Mouse (Mus musculus) forebrain, embryonic 13.5 days (tissue): Measurements from ENCODE around the gene Atrn. TPM values are rescaled to one million over a fixed set of nuclear protein-coding genes. Genes with fewer than 3 reads are reported as not detected.
A peak's percentile ranks its signal among the peaks of the same experiment; 100 is the strongest.

Experiments used
- ATAC-seq: fragments of 200-750 bp; cut with Nextera tagmentation; 2 replicates; pipeline ENCODE4 v1.8.0; 2017
- H3K27ac ChIP-seq: fragments of 300-500 bp; sonication (generic); 2 replicates; pipeline ENCODE4 v1.5.1; 2015; ENCODE audit warnings: inconsistent platforms, mild to moderate bottlenecking, moderate library complexity
- H3K27me3 ChIP-seq: fragments of 300-500 bp; sonication (generic); 2 replicates; pipeline ENCODE4 v1.6.1; 2015; ENCODE audit warnings: mild to moderate bottlenecking, inconsistent platforms
- H3K36me3 ChIP-seq: fragments of 300-500 bp; sonication (generic); 2 replicates; pipeline ENCODE4 v1.6.1; 2015; ENCODE audit warnings: mild to moderate bottlenecking, inconsistent platforms; ENCODE audit not compliant: poor library complexity, severe bottlenecking
- H3K4me1 ChIP-seq: fragments of 300-500 bp; sonication (generic); 2 replicates; pipeline ENCODE4 v1.6.1; 2015; ENCODE audit warnings: inconsistent platforms
- H3K4me2 ChIP-seq: fragments of 300-500 bp; sonication (generic); 2 replicates; pipeline ENCODE4 v1.6.1; 2015; ENCODE audit warnings: inconsistent platforms, mild to moderate bottlenecking, moderate library complexity
- H3K4me3 ChIP-seq: fragments of 300-500 bp; sonication (generic); 2 replicates; pipeline ENCODE4 v1.5.1; 2015; ENCODE audit warnings: mild to moderate bottlenecking, inconsistent platforms
- H3K9ac ChIP-seq: fragments of 300-500 bp; sonication (generic); 2 replicates; pipeline ENCODE4 v1.6.1; 2015; ENCODE audit warnings: mild to moderate bottlenecking, inconsistent platforms
- H3K9me3 ChIP-seq: fragments of 300-500 bp; sonication (generic); replicated peaks from 2 replicates; pipeline ENCODE4 v1.6.1; 2016; ENCODE audit warnings: inconsistent platforms
- WGBS: fragments of 180-500 bp; shearing (Covaris S2); methylation state at CpG from one replicate; pipeline ENCODE4 v1.1.7; 2015; 5-methylcytosine and 5-hydroxymethylcytosine counted together
- polyA plus RNA-seq: library from polyadenylated mRNA; unstranded; fragments of >200 nt; fragmentation: Nextera tagmentation; extraction: Ambion mirVana; gene quantifications from 2 replicates; pipeline ENCODE4 v1.2.1, GENCODE M21; 2015

Gene Atrn
- polyA plus RNA-seq, 1 experiment from 2014 or later = 8.4 TPM

DNA sequence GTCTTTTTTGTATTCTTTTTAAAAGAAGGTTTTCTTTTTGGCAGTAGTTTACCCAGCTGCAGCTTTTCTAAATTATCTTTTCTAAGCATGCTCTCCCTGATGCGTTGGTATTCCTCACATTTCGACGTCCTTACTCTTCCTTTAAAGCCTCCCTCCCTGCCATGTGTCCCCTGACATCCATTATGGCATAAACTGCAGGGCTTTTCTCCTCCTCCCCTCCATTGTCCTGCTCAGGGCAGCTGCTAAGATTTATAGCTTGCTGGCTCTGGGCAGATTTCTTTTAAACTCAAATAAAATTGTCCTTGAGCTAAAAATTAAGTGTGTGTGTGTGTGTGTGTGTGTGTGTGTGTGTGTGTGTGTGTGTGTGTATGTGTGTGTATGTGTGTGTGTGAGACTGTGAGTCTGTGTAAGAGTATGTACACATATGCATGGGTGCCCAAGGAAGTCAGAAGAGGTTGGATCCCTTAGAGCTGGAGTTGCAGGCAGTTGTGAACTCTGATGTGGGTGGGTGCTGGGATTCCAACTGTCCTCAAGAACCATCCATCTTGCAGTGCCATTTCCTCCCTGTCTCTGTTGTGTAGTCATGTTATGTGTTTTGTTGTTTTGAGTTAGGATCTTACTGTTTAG lies 10.3 kb downstream of the Atrn start:
- 60% methylated on average over 3 of the region's 3 CpGs for WGBS
- Histone ChIP-seq H3K27me3 (no peaks in the 10 kb centered on the region), H3K27ac (no peak overlapping the region), H3K9ac (no peak overlapping the region), H3K36me3 (no peaks in the 10 kb centered on the region), H3K9me3 (no peaks in the 10 kb centered on the region), H3K4me2 (no peak overlapping the region), H3K4me1 (no peaks in the 10 kb centered on the region), H3K4me3 (no peak overlapping the region)
- ATAC-seq = no peak

DNA sequence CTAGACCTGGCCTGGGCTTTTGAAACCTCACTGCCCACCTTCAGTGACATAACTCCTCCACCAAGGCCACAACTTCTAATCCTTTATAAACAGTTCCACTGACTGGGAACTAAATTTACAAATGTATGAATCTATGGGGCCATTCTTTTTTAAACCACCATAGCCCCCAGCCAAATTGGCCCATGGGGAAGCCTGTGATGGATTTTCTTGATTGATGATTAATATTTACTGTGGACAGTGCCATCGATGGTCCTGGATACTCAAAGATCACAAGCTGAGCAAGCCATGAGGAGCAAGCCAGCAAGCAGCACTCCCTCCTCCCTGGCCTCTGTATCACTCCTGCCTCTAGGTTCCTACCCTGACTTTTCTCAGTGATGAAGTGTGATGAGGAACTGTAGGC lies 11.4 kb downstream of the Atrn start:
- H3K9ac ChIP-seq = no peak overlapping the region
- no peak overlapping the region for H3K27ac ChIP-seq
- 90% methylated on average over 1 of the region's 1 CpGs for WGBS
- no peaks in the 10 kb centered on the region for H3K4me1 ChIP-seq
- no peaks in the 10 kb centered on the region for H3K9me3 ChIP-seq
- H3K27me3 ChIP-seq = no peaks in the 10 kb centered on the region
- ATAC-seq = no peak
- H3K36me3 ChIP-seq = no peaks in the 10 kb centered on the region
- no peak overlapping the region for H3K4me3 ChIP-seq
- no peak overlapping the region for H3K4me2 ChIP-seq

DNA sequence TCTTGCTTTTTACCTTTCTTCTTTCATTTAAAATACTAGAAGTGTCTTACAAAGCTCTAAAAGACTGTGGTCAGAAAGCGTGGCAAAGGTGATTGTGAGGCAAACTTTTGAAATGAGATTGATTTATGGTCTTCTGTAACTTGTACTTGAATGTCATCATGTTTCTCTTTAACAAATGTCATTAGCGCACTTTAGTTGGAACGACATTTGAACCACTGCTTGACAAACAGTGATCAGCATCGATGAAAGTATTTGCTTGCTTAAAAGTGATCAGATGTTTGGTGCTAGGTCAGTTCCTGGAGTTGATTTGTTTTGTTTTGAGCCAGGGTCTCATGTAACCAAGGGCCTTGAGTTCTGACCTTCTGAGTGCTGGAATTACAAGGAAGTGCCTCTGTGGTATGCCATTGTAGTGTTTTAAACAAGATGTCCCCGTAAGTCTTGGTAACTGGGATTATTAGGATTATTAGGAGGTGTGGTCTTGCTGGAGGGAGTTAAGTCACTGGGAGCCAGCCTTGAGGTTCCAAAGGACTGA lies 12.8 kb downstream of the Atrn start:
- 88% methylated on average over 5 of the region's 5 CpGs for WGBS
- H3K4me2 ChIP-seq = no peak overlapping the region
- no peak for ATAC-seq
- no peak overlapping the region for H3K4me3 ChIP-seq
- H3K4me1 ChIP-seq = no peaks in the 10 kb centered on the region
- no peaks in the 10 kb centered on the region for H3K9me3 ChIP-seq
- no peak overlapping the region for H3K9ac ChIP-seq
- no peaks in the 10 kb centered on the region for H3K36me3 ChIP-seq
- H3K27me3 ChIP-seq = no peaks in the 10 kb centered on the region
- no peak overlapping the region for H3K27ac ChIP-seq

DNA sequence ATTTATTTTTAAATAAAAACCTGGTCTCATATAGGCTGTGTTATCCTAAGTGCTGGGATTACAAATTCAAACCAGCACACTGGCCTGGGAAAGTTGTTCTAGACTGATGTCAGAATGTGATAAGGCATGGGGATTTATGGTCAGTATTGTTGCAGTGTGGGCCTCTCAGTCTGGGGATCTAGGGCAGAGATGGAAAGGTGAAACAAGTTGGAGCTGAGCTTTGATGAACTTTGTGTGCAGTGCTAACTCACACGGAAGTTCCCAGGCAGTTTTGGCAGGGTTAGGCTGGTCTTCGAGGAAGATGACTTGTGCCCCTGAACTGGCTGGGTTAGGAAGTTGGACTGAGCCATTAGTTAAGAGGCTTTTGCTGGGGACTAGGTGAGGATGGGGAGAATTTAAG lies 18.7 kb downstream of the Atrn start:
- WGBS = 78% methylated on average over 2 of the region's 2 CpGs
- H3K4me1 ChIP-seq = no peaks in the 10 kb centered on the region
- H3K36me3 ChIP-seq = no peaks in the 10 kb centered on the region
- no peak for ATAC-seq
- H3K9ac ChIP-seq = no peak overlapping the region
- no peaks in the 10 kb centered on the region for H3K27me3 ChIP-seq
- no peaks in the 10 kb centered on the region for H3K9me3 ChIP-seq
- no peak overlapping the region for H3K4me3 ChIP-seq
- H3K4me2 ChIP-seq = no peak overlapping the region
- no peak overlapping the region for H3K27ac ChIP-seq

DNA sequence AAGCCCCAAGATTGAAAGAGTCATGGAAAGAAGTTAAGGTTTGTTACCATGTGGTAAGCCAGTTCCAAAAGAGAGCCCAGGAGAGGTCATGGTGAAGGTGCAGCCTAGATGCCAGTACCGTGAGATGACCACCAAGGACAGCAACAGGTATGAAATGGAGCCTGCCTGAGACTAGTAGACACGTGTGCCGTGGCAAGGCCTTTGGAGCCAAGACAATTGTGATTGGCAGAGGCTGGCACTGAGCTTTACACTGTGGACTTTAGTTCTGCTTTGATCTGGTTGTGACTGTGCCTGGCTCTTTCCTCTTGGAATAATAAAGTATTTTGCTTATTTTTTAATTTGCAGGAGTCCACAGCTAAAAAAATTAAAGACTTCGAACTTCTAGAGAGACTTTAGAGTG lies 21.7 kb downstream of the Atrn start:
- Histone ChIP-seq H3K4me3 (no peak overlapping the region), H3K4me2 (no peak overlapping the region), H3K4me1 (no peaks in the 10 kb centered on the region), H3K36me3 (no peaks in the 10 kb centered on the region), H3K9me3 (no peaks in the 10 kb centered on the region), H3K27me3 (no peaks in the 10 kb centered on the region), H3K9ac (no peak overlapping the region), H3K27ac (no peak overlapping the region)
- no peak for ATAC-seq
- 93% methylated on average over 4 of the region's 4 CpGs for WGBS

DNA sequence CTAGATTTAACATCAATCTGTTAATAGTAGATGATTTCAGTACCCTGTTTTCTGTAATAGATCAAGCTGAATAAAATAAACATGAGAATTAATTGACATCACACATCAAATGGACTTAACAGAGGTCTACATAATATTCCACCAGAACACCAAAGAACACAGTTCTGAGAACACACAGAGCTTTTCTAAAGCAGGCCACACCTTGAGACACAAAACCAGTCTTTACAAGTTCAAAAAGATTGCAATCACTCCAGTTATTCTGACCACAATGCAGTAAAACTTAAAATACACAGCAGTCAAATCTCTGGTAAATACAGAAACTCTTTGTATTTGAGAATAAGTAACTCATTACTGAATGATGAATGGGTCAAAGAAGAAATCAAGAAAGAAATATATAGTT lies 22.2 kb downstream of the Atrn start:
- Histone ChIP-seq H3K36me3 (no peaks in the 10 kb centered on the region), H3K4me1 (no peaks in the 10 kb centered on the region), H3K4me2 (no peak overlapping the region), H3K27me3 (no peaks in the 10 kb centered on the region), H3K9me3 (no peaks in the 10 kb centered on the region), H3K27ac (no peak overlapping the region), H3K4me3 (no peak overlapping the region), H3K9ac (no peak overlapping the region)
- ATAC-seq = no peak

DNA sequence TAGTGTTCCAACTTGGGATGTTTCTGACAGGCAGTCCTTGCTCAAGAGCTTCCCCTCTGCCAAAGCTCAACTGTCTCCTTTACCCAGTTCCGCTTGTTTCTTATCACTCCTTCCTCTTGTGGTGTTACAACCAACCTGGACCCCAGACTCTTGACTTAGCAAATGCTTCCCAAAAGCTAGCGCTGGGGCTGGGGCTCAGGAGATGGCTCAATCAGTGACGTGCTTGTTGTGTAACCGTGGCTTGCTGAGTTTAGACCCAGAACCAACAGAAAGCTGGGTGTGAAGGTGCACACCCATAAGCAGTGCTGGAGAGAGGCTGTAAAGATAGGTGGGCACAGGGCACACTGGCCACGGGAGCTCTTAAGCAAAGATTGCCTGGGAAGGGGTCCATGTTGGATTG lies 23.7 kb downstream of the Atrn start:
- H3K36me3 ChIP-seq = no peaks in the 10 kb centered on the region
- H3K4me3 ChIP-seq = no peak overlapping the region
- H3K9ac ChIP-seq = no peak overlapping the region
- H3K27me3 ChIP-seq = no peaks in the 10 kb centered on the region
- no peaks in the 10 kb centered on the region for H3K9me3 ChIP-seq
- no peak overlapping the region for H3K4me2 ChIP-seq
- WGBS = 95% methylated on average over 5 of the region's 5 CpGs
- no peaks in the 10 kb centered on the region for H3K4me1 ChIP-seq
- no peak for ATAC-seq
- H3K27ac ChIP-seq = no peak overlapping the region

DNA sequence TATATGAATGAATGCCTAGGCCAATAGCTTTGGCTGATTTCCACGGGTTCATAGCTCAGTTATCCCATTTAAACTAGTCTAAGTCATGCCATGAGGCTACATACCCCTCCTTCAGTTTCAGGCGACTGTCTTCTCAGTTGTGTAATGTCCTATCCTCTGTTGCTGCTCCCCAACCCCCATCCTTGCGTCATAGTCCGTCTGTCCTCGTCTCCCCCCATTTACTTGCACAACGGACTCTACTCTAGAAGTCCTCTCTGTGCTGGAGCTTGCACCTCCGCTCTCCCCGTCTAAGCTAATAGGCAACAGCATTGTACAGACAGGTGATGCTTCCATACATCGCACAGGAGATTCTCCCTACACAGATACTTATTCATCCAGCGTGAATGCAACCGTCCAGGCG lies 26.6 kb downstream of the Atrn start:
- Histone ChIP-seq H3K9ac (no peak overlapping the region), H3K4me1 (no peaks in the 10 kb centered on the region), H3K36me3 (no peaks in the 10 kb centered on the region), H3K4me3 (no peak overlapping the region), H3K27me3 (no peaks in the 10 kb centered on the region), H3K27ac (no peak overlapping the region), H3K4me2 (no peak overlapping the region), H3K9me3 (no peaks in the 10 kb centered on the region)
- no peak for ATAC-seq
- 90% methylated on average over 12 of the region's 12 CpGs for WGBS

DNA sequence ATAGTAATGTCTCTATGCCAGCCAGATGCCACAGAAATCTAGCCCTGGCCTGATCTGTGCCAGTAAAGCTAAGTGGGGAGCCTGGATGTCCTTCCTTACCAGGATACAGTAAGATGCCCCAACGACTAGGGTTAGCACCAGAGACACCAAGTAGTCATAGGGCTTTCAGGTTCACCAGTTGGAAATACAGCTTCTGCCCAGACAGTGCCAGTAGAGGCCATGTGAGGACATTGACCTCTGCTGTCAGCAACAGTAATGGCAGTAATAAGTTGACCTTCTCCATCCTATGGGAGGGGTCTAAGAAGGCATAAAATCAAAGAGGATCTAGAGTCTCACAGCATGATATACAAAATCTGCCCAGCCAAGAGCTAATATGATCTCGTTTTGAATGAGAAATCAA lies 43.5 kb downstream of the Atrn start:
- no peak overlapping the region for H3K4me2 ChIP-seq
- no peak overlapping the region for H3K9ac ChIP-seq
- no peaks in the 10 kb centered on the region for H3K4me1 ChIP-seq
- ATAC-seq = no peak
- no peaks in the 10 kb centered on the region for H3K9me3 ChIP-seq
- H3K27ac ChIP-seq = no peak overlapping the region
- no peaks in the 10 kb centered on the region for H3K27me3 ChIP-seq
- H3K4me3 ChIP-seq = no peak overlapping the region
- H3K36me3 ChIP-seq = 0 out of 2 replicates have a peak, but pooled peaks cover 15% of the 10 kb centered on the region
- 76% methylated on average over 2 of the region's 2 CpGs for WGBS

DNA sequence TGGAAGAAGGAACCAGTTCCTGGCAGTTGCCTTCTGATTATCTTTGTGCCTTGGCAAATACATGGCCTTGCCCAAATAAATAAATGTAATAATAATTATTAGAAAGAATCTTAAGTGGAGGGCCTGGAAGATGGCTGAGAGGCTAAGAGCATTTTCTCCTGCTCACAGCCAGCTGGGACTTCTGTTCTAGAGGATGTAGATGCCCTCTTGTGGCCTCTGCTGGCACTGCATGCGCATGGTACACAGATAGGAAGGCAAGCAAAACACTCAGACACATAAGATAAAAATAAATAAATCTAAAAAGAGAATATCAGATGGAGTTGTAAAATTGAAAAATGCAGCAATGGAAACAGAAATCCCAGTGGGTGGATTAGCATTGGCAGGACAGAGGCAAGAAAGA lies 44.3 kb downstream of the Atrn start:
- no peaks in the 10 kb centered on the region for H3K9me3 ChIP-seq
- WGBS = 0% methylated on average over 1 of the region's 1 CpGs
- H3K4me2 ChIP-seq = no peak overlapping the region
- H3K4me1 ChIP-seq = no peaks in the 10 kb centered on the region
- no peak overlapping the region for H3K4me3 ChIP-seq
- 0 out of 2 replicates have a peak, but pooled peaks cover 15% of the 10 kb centered on the region for H3K36me3 ChIP-seq
- 0 out of 2 replicates have a peak, but pooled peaks have one; percentile 45 for ATAC-seq
- no peak overlapping the region for H3K27ac ChIP-seq
- no peak overlapping the region for H3K9ac ChIP-seq
- no peaks in the 10 kb centered on the region for H3K27me3 ChIP-seq

DNA sequence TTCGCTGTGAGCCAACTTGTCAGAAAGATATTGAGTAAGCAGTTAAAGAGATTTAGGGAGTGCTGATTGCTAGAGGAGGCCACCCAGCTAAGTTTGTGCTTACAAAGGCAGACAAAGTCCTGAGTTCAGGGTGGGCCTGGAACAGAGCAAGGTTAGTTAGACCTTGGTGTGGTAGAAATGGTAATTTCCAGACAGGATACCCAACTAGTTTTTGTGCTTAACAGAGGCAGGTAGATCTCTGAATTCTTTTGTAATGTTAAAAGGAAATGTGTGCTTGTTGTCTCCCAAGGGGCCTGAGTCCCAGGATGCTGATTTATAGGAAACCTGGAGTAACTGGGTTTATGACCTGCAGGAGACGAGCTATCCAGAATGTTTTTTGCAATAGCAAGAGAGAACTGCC lies 52.6 kb downstream of the Atrn start:
- peaks cover 13% of the 10 kb centered on the region; the same call in 1 of the 2 replicates for H3K36me3 ChIP-seq

DNA sequence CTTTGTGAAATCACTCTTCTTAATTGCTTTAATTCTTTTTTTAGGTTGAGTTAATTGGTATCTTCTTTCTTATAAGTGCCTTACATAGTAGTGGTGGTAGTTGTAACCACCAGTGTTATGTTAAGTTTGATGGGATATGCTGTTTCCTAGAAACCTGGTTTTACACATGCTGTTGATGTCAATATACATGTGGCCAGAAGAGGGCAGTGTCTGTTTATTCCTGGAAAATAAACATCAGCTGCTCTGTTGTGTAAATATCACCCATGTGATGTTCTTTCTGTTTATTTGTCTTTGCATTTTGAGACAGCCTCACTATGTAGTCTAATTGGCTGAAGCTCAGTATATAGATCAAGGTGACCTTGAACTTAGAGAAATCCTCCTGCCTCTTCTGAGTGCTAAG lies 55.6 kb downstream of the Atrn start:
- no peaks in the 10 kb centered on the region for H3K27me3 ChIP-seq
- ATAC-seq = peak; percentile 33; the same call in 1 of the 2 replicates
- no peaks in the 10 kb centered on the region for H3K9me3 ChIP-seq
- H3K9ac ChIP-seq = no peak overlapping the region
- peaks cover 23% of the 10 kb centered on the region; the same call in 1 of the 2 replicates for H3K36me3 ChIP-seq
- no peak overlapping the region for H3K27ac ChIP-seq
- H3K4me1 ChIP-seq = no peaks in the 10 kb centered on the region
- H3K4me2 ChIP-seq = no peak overlapping the region
- H3K4me3 ChIP-seq = no peak overlapping the region

More for the DNA sequence above, 52.6 kb downstream of the Atrn start:
- Histone ChIP-seq H3K9ac (no peak overlapping the region), H3K27ac (no peak overlapping the region), H3K4me2 (no peak overlapping the region), H3K4me1 (no peaks in the 10 kb centered on the region), H3K4me3 (no peak overlapping the region), H3K9me3 (no peaks in the 10 kb centered on the region), H3K27me3 (no peaks in the 10 kb centered on the region)
- no peak for ATAC-seq
- WGBS = 84% methylated on average over 2 of the region's 2 CpGs

DNA sequence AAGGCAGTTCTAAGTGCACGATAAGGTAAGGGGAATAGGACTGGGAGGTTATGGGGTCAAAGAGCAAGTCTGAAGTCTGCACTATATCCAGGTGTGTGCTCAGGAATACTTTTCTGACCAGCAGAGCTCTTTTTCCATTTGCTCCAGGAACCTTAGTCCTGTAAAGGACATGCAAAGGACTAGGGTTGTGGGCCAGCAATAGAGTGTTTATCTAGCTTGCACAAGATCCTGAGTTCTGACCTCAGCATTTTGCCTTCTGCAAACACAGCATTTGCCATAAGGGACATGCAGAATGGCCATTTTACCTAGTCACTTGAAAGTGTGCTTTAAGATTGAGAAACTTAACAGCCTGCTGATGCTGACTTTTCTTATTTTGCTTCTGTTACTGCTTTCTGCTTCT lies 58.7 kb downstream of the Atrn start:
- no peaks in the 10 kb centered on the region for H3K4me1 ChIP-seq
- no peak overlapping the region for H3K27ac ChIP-seq
- 0 out of 2 replicates have a peak, but pooled peaks cover 10% of the 10 kb centered on the region for H3K36me3 ChIP-seq
- no peak overlapping the region for H3K4me2 ChIP-seq
- no peak overlapping the region for H3K9ac ChIP-seq
- ATAC-seq = no peak
- WGBS = 97% methylated on average over 1 of the region's 1 CpGs
- H3K27me3 ChIP-seq = no peaks in the 10 kb centered on the region
- H3K9me3 ChIP-seq = no peaks in the 10 kb centered on the region
- no peak overlapping the region for H3K4me3 ChIP-seq
